Mouse (Mus musculus) thymus, adult 2 months (tissue): ENCODE measurements at regions not wholly inside any gene's neighbourhood (a gene's known extent, or its start where the extent isn't known, plus 50 kb on each side); places are given as distances from the start of the nearest gene placed in this dataset.

Experiments used
- CTCF ChIP-seq: fragments of 200-500 bp; IDR thresholded peaks from 2 replicates; pipeline ENCODE4 v1.5.1; 2012; ENCODE audit warnings: mild to moderate bottlenecking, control low read depth, low read length, moderate library complexity, borderline replicate concordance; ENCODE audit not compliant: control insufficient read depth, poor library complexity, insufficient read depth; ENCODE audit errors: extremely low read depth
- POLR2A ChIP-seq: fragments of 200-500 bp; IDR thresholded peaks from 2 replicates; pipeline ENCODE4 v1.6.1; 2012; ENCODE audit warnings: mild to moderate bottlenecking, low read length, control low read depth, moderate library complexity; ENCODE audit not compliant: control insufficient read depth, poor library complexity, insufficient read depth; ENCODE audit errors: extremely low read depth

DNA sequence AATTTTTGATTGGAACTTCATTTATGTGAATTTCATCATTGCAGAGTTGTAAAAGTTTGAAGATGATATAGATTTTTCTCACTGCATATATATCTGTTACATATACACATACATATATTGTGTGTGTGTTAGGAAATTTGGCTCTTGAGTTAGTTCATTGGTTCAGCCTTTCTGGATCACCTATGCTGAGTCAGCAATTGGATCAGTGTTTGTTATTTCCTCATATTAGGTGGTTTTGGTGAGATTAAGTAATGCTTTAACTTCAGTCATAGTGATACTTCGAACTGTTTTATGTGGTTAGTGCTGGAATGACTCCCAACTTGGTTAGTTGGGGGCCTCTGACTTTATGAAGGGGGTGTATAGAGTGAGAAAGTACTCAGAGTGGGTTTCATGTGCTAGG is 138.7 kb upstream of the Tle4 start:
- TF ChIP-seq CTCF (no peak), POLR2A (no peak)
